Mouse (Mus musculus) hindbrain, embryonic 11.5 days (tissue): ENCODE data around the gene Aqp7. TPM values are rescaled to one million over a fixed set of nuclear protein-coding genes. Genes with fewer than 3 reads are reported as not detected.

Experiments used
- ATAC-seq: fragments of 200-750 bp; cut with Nextera tagmentation; 2 replicates; pipeline ENCODE4 v1.8.0; 2017; ENCODE audit warnings: mild to moderate bottlenecking, moderate TSS enrichment, moderate library complexity; ENCODE audit not compliant: low FRiP score
- DNase-seq: peaks from one replicate; pipeline ENCODE4 v3.0.0-alpha.2; 2015; ENCODE audit warnings: low spot score
- H3K27ac ChIP-seq: fragments of 300-500 bp; sonication (generic); 2 replicates; pipeline ENCODE4 v1.5.1; 2014; ENCODE audit warnings: mild to moderate bottlenecking, low read depth, low read length
- H3K27me3 ChIP-seq: fragments of 300-500 bp; sonication (generic); 2 replicates; pipeline ENCODE4 v1.6.1; 2014; ENCODE audit warnings: mild to moderate bottlenecking, low read length, moderate library complexity, mixed read lengths; ENCODE audit not compliant: control insufficient read depth, insufficient read depth
- H3K36me3 ChIP-seq: fragments of 300-500 bp; sonication (generic); 2 replicates; pipeline ENCODE4 v1.6.1; 2014; ENCODE audit warnings: mild to moderate bottlenecking, low read length, moderate library complexity, mixed read lengths; ENCODE audit not compliant: control insufficient read depth, insufficient read depth
- H3K4me1 ChIP-seq: fragments of 300-500 bp; sonication (generic); replicated peaks from 2 replicates; pipeline ENCODE4 v1.6.1; 2014; ENCODE audit warnings: low read length, mixed read lengths; ENCODE audit not compliant: control insufficient read depth, insufficient read depth
- H3K4me2 ChIP-seq: fragments of 300-500 bp; sonication (generic); replicated peaks from 2 replicates; pipeline ENCODE4 v1.6.1; 2014; ENCODE audit warnings: mild to moderate bottlenecking, low read depth, low read length
- H3K4me3 ChIP-seq: fragments of 300-500 bp; sonication (generic); 2 replicates; pipeline ENCODE4 v1.5.1; 2014; ENCODE audit warnings: low read depth, low read length
- H3K9ac ChIP-seq: fragments of 300-500 bp; sonication (generic); 2 replicates; pipeline ENCODE4 v1.6.1; 2014; ENCODE audit warnings: low read depth, low read length
- H3K9me3 ChIP-seq: fragments of 300-500 bp; sonication (generic); 2 replicates; pipeline ENCODE4 v1.6.1; 2016; ENCODE audit warnings: low read length; ENCODE audit not compliant: control insufficient read depth
- WGBS: fragments of 180-500 bp; shearing (Covaris S2); extraction: QIAGEN DNeasy Blood & Tissue Kit; methylation state at CpG from one replicate; pipeline ENCODE4 v1.1.7; 2014; 5-methylcytosine and 5-hydroxymethylcytosine counted together
- polyA plus RNA-seq: library from polyadenylated mRNA; unstranded; fragments of >200 nt; fragmentation: Nextera tagmentation; extraction: Ambion mirVana; gene quantifications from 2 replicates; pipeline ENCODE4 v1.2.1, GENCODE M21; 2014

Aqp7 gene
- polyA plus RNA-seq, 1 experiment from 2014 or later = not detected

- no peak for ATAC-seq
- Histone ChIP-seq H3K36me3 (no peaks in the 10 kb centered on the region), H3K4me1 (no peaks in the 10 kb centered on the region), H3K4me2 (no peak overlapping the region), H3K27ac (no peak overlapping the region), H3K9me3 (no peaks in the 10 kb centered on the region), H3K27me3 (no peaks in the 10 kb centered on the region), H3K9ac (no peak overlapping the region), H3K4me3 (no peak overlapping the region)
- no peak for DNase-seq
- 80% methylated on average over 14 of the region's 14 CpGs for WGBS
Measured at GRCm38 (mm10) chr4:41071500-41072429, 23.8 kb upstream of the Aqp7 start.

GRCm38 (mm10) chr4:41065196-41065595 lies 17.3 kb upstream of the Aqp7 start:
- no peak for ATAC-seq
- Histone ChIP-seq H3K27ac (no peak overlapping the region), H3K9me3 (no peaks in the 10 kb centered on the region), H3K4me2 (no peak overlapping the region), H3K4me3 (no peak overlapping the region), H3K36me3 (no peaks in the 10 kb centered on the region), H3K27me3 (no peaks in the 10 kb centered on the region), H3K9ac (no peak overlapping the region), H3K4me1 (no peaks in the 10 kb centered on the region)
- 92% methylated on average over 4 of the region's 4 CpGs for WGBS
- no peak for DNase-seq

GRCm38 (mm10) chr4:41063894-41064673 lies 16.1 kb upstream of the Aqp7 start:
- Histone ChIP-seq H3K36me3 (no peaks in the 10 kb centered on the region), H3K9ac (no peak overlapping the region), H3K4me2 (no peak overlapping the region), H3K9me3 (no peaks in the 10 kb centered on the region), H3K27ac (no peak overlapping the region), H3K27me3 (no peaks in the 10 kb centered on the region), H3K4me1 (no peaks in the 10 kb centered on the region), H3K4me3 (no peak overlapping the region)
- WGBS = 23% methylated on average over 16 of the region's 16 CpGs
- DNase-seq (peak; percentile 45), ATAC-seq (no peak)

GRCm38 (mm10) chr4:41063351-41063750 lies 15.4 kb upstream of the Aqp7 start:
- ATAC-seq (no peak), DNase-seq (no peak)
- no peak overlapping the region for H3K27ac ChIP-seq
- no peak overlapping the region for H3K4me3 ChIP-seq
- H3K9ac ChIP-seq = no peak overlapping the region
- H3K4me1 ChIP-seq = no peaks in the 10 kb centered on the region
- no peaks in the 10 kb centered on the region for H3K36me3 ChIP-seq
- no peak overlapping the region for H3K4me2 ChIP-seq
- 70% methylated on average over 3 of the region's 3 CpGs for WGBS
- no peaks in the 10 kb centered on the region for H3K9me3 ChIP-seq
- no peaks in the 10 kb centered on the region for H3K27me3 ChIP-seq

- H3K4me2 ChIP-seq = no peak overlapping the region
- H3K27me3 ChIP-seq = no peaks in the 10 kb centered on the region
- H3K4me3 ChIP-seq = no peak overlapping the region
- no peak overlapping the region for H3K9ac ChIP-seq
- H3K4me1 ChIP-seq = no peaks in the 10 kb centered on the region
- no peak overlapping the region for H3K27ac ChIP-seq
- DNase-seq (no peak), ATAC-seq (no peak)
- WGBS = 73% methylated on average over 6 of the region's 9 CpGs
- no peaks in the 10 kb centered on the region for H3K36me3 ChIP-seq
- no peaks in the 10 kb centered on the region for H3K9me3 ChIP-seq
Measured at GRCm38 (mm10) chr4:41057361-41057760, 9.4 kb upstream of the Aqp7 start.

- H3K4me2 ChIP-seq = no peak overlapping the region
- 69% methylated on average over 7 of the region's 7 CpGs for WGBS
- H3K4me3 ChIP-seq = no peak overlapping the region
- no peaks in the 10 kb centered on the region for H3K4me1 ChIP-seq
- DNase-seq = no peak
- H3K27me3 ChIP-seq = no peaks in the 10 kb centered on the region
- H3K27ac ChIP-seq = no peak overlapping the region
- no peaks in the 10 kb centered on the region for H3K9me3 ChIP-seq
- H3K36me3 ChIP-seq = no peaks in the 10 kb centered on the region
- ATAC-seq = no peak
- H3K9ac ChIP-seq = no peak overlapping the region
Measured at GRCm38 (mm10) chr4:41056742-41057332, 8.9 kb upstream of the Aqp7 start.

- DNase-seq (no peak), ATAC-seq (no peak)
- Histone ChIP-seq H3K27me3 (no peaks in the 10 kb centered on the region), H3K27ac (no peak overlapping the region), H3K4me3 (no peak overlapping the region), H3K9me3 (no peaks in the 10 kb centered on the region), H3K9ac (no peak overlapping the region), H3K4me2 (no peak overlapping the region), H3K4me1 (no peaks in the 10 kb centered on the region), H3K36me3 (no peaks in the 10 kb centered on the region)
- 20% methylated on average over 1 of the region's 1 CpGs for WGBS
Measured at GRCm38 (mm10) chr4:41056253-41056652, 8.3 kb upstream of the Aqp7 start.

- no peak for DNase-seq
- no peak overlapping the region for H3K4me3 ChIP-seq
- no peak overlapping the region for H3K4me2 ChIP-seq
Measured at GRCm38 (mm10) chr4:41055111-41055510, 7.2 kb upstream of the Aqp7 start.

More at GRCm38 (mm10) chr4:41055111-41055510, 7.2 kb upstream of the Aqp7 start:
- Histone ChIP-seq H3K4me1 (0 out of 2 replicates have a peak, but pooled peaks cover 2% of the 10 kb centered on the region), H3K27ac (no peak overlapping the region), H3K27me3 (no peaks in the 10 kb centered on the region), H3K9me3 (no peaks in the 10 kb centered on the region), H3K36me3 (no peaks in the 10 kb centered on the region), H3K9ac (no peak overlapping the region)
- WGBS = 82% methylated on average over 13 of the region's 13 CpGs
- no peak for ATAC-seq
